Mouse (Mus musculus) hindbrain, embryonic 16.5 days (tissue): ENCODE results near the gene Fcho2. TPM values are rescaled to one million over a fixed set of nuclear protein-coding genes. Genes with fewer than 3 reads are reported as not detected.
A peak's percentile ranks its signal among the peaks of the same experiment; 100 is the strongest.
"Not testable (repeated sequence)": the region's sequence is repeated elsewhere in the genome, so short reads cannot be mapped to it uniquely, and the experiment has no call there.

Experiments used
- ATAC-seq: fragments of 200-750 bp; cut with Nextera tagmentation; 2 replicates; pipeline ENCODE4 v1.8.0; 2017; ENCODE audit warnings: moderate TSS enrichment, moderate library complexity
- H3K27ac ChIP-seq: fragments of 300-500 bp; sonication (generic); 2 replicates; pipeline ENCODE4 v1.5.1; 2014; ENCODE audit warnings: low read depth, mild to moderate bottlenecking, control low read depth, low read length, moderate library complexity
- H3K27me3 ChIP-seq: fragments of 300-500 bp; sonication (generic); replicated peaks from 2 replicates; pipeline ENCODE4 v1.6.1; 2014; ENCODE audit warnings: low read length; ENCODE audit not compliant: control insufficient read depth, insufficient read depth
- H3K36me3 ChIP-seq: fragments of 300-500 bp; sonication (generic); 2 replicates; pipeline ENCODE4 v1.6.1; 2014; ENCODE audit warnings: mild to moderate bottlenecking, low read length, moderate library complexity, mixed read lengths; ENCODE audit not compliant: control insufficient read depth, insufficient read depth
- H3K4me1 ChIP-seq: fragments of 300-500 bp; sonication (generic); 2 replicates; pipeline ENCODE4 v1.6.1; 2014; ENCODE audit warnings: low read depth, low read length; ENCODE audit not compliant: control insufficient read depth, insufficient read depth
- H3K4me2 ChIP-seq: fragments of 300-500 bp; sonication (generic); 2 replicates; pipeline ENCODE4 v1.6.1; 2014; ENCODE audit warnings: mild to moderate bottlenecking, low read length, control low read depth, moderate library complexity
- H3K4me3 ChIP-seq: fragments of 300-500 bp; sonication (generic); 2 replicates; pipeline ENCODE4 v1.5.1; 2014; ENCODE audit warnings: mild to moderate bottlenecking, low read length, control low read depth, moderate library complexity
- H3K9ac ChIP-seq: fragments of 300-500 bp; sonication (generic); 2 replicates; pipeline ENCODE4 v1.6.1; 2014; ENCODE audit warnings: low read depth, mild to moderate bottlenecking, control low read depth, low read length, moderate library complexity
- H3K9me3 ChIP-seq: fragments of 300-500 bp; sonication (generic); 2 replicates; pipeline ENCODE4 v1.6.1; 2014; ENCODE audit warnings: mild to moderate bottlenecking, low read length, moderate library complexity; ENCODE audit not compliant: control insufficient read depth
- whole genome bisulfite sequencing: fragments of 180-500 bp; shearing (Covaris S2); extraction: QIAGEN DNeasy Blood & Tissue Kit; methylation state at CpG from one replicate; pipeline ENCODE4 v1.1.7; 2014; 5-methylcytosine and 5-hydroxymethylcytosine counted together
- polyA plus RNA-seq: library from polyadenylated mRNA; unstranded; fragments of >200 nt; fragmentation: Nextera tagmentation; extraction: Ambion mirVana; gene quantifications from 2 replicates; pipeline ENCODE4 v1.2.1, GENCODE M21; 2015

Gene Fcho2
- polyA plus RNA-seq, 1 experiment from 2014 or later: 21.2 TPM

GRCm38 (mm10) chr13:98829026-98829425 is 13.8 kb upstream of the Fcho2 start:
- H3K4me3 ChIP-seq, H3K27ac ChIP-seq, H3K9me3 ChIP-seq, H3K36me3 ChIP-seq, H3K9ac ChIP-seq, H3K4me1 ChIP-seq, H3K4me2 ChIP-seq, ATAC-seq, H3K27me3 ChIP-seq: not testable (repeated sequence)
- WGBS: 97% methylated on average over 6 of the region's 6 CpGs

DNA sequence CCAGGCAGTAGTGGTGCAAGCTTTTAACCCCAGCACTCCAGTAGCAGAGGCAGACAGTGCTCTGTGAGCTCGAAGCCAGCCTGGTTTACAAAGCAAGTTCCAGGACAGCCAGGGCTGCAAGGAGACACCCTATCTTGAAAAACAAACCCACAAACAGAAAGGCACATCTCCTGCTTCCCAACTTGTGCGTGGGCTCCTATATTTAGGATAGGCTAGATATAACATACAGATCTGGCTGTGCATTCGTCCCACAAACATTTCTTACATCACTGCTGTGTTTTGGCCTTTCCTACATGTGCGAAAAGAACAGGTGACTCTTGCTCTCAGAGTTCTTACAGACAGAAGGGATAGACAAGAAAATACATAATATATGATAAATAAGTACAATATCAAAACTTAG is 10.3 kb upstream of the Fcho2 start:
- ATAC-seq: no peak
- no peaks in the 10 kb centered on the region for H3K36me3 ChIP-seq
- H3K4me2 ChIP-seq: no peak overlapping the region
- no peaks in the 10 kb centered on the region for H3K9me3 ChIP-seq
- H3K27me3 ChIP-seq: no peaks in the 10 kb centered on the region
- H3K9ac ChIP-seq: no peak overlapping the region
- no peaks in the 10 kb centered on the region for H3K4me1 ChIP-seq
- no peak overlapping the region for H3K27ac ChIP-seq
- H3K4me3 ChIP-seq: no peak overlapping the region
- WGBS: 88% methylated on average over 4 of the region's 4 CpGs

- no peak overlapping the region for H3K4me2 ChIP-seq
- 79% methylated on average over 2 of the region's 2 CpGs for WGBS
- no peak for ATAC-seq
These were observed 3.8 kb upstream of the Fcho2 start for GRCm38 (mm10) chr13:98819094-98819493.

GRCm38 (mm10) chr13:98818205-98818604 is 3.0 kb upstream of the Fcho2 start:
- no peak for ATAC-seq
- Histone ChIP-seq H3K27me3 (no peaks in the 10 kb centered on the region), H3K36me3 (no peaks in the 10 kb centered on the region), H3K9me3 (no peaks in the 10 kb centered on the region), H3K4me3 (no peak overlapping the region), H3K4me1 (peaks cover 3% of the 10 kb centered on the region), H3K4me2 (no peak overlapping the region), H3K9ac (no peak overlapping the region), H3K27ac (no peak overlapping the region)
- 60% methylated on average over 4 of the region's 4 CpGs for WGBS

More at GRCm38 (mm10) chr13:98819094-98819493, 3.8 kb upstream of the Fcho2 start:
- Histone ChIP-seq H3K9ac (no peak overlapping the region), H3K36me3 (no peaks in the 10 kb centered on the region), H3K4me3 (no peak overlapping the region), H3K27me3 (no peaks in the 10 kb centered on the region), H3K4me1 (no peaks in the 10 kb centered on the region), H3K27ac (no peak overlapping the region), H3K9me3 (no peaks in the 10 kb centered on the region)

- 56% methylated on average over 4 of the region's 4 CpGs for WGBS
- Histone ChIP-seq H3K36me3 (no peaks in the 10 kb centered on the region), H3K27me3 (no peaks in the 10 kb centered on the region), H3K4me1 (peaks cover 3% of the 10 kb centered on the region), H3K4me2 (no peak overlapping the region), H3K27ac (no peak overlapping the region), H3K4me3 (no peak overlapping the region), H3K9ac (no peak overlapping the region), H3K9me3 (no peaks in the 10 kb centered on the region)
- no peak for ATAC-seq
These were observed 2.5 kb upstream of the Fcho2 start for GRCm38 (mm10) chr13:98817766-98818165.

GRCm38 (mm10) chr13:98816981-98817660 is 1.9 kb upstream of the Fcho2 start:
- H3K9me3 ChIP-seq, H3K9ac ChIP-seq, ATAC-seq, H3K4me2 ChIP-seq, H3K36me3 ChIP-seq, H3K27me3 ChIP-seq, H3K27ac ChIP-seq, H3K4me3 ChIP-seq, H3K4me1 ChIP-seq: not testable (repeated sequence)
- WGBS: 78% methylated on average over 4 of the region's 4 CpGs

DNA sequence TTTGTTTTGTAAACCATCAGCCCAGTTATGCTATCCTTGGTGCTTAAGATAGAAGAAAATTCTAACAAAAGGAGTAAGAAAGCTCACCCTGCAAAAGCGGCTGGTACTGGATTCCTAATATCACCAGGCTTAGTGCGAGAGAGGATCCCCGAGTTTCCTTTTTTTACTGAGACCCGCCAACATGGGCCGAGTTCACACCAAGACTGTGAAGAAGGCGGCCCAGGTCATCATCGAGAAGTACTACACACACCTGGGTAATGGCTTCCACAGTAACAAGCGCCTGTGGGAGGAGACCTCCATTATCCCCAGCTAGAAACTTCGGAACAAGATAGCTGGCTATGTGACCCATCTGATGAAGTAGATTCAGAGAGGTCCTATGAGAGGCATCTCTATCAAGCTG is 1.3 kb upstream of the Fcho2 start:
- Histone ChIP-seq H3K27me3 (no peaks in the 10 kb centered on the region), H3K4me2 (no peak overlapping the region), H3K9ac (no peak overlapping the region), H3K4me1 (peaks cover 7% of the 10 kb centered on the region), H3K4me3 (no peak overlapping the region), H3K27ac (no peak overlapping the region), H3K9me3 (no peaks in the 10 kb centered on the region), H3K36me3 (no peaks in the 10 kb centered on the region)
- ATAC-seq: no peak
- 88% methylated on average over 9 of the region's 9 CpGs for WGBS

GRCm38 (mm10) chr13:98814275-98815040 is 791 bp downstream of the Fcho2 start:
- Histone ChIP-seq H3K27me3 (no peaks in the 10 kb centered on the region), H3K4me1 (peaks cover 7% of the 10 kb centered on the region), H3K4me2 (peak overlapping the region; percentile 59), H3K9me3 (no peaks in the 10 kb centered on the region), H3K4me3 (peak overlapping the region; percentile 83), H3K9ac (peak overlapping the region; percentile 92), H3K27ac (peak overlapping the region; percentile 92), H3K36me3 (no peaks in the 10 kb centered on the region)
- ATAC-seq: peak; percentile 58
- under 1% methylated on average over 68 of the region's 81 CpGs for WGBS

DNA sequence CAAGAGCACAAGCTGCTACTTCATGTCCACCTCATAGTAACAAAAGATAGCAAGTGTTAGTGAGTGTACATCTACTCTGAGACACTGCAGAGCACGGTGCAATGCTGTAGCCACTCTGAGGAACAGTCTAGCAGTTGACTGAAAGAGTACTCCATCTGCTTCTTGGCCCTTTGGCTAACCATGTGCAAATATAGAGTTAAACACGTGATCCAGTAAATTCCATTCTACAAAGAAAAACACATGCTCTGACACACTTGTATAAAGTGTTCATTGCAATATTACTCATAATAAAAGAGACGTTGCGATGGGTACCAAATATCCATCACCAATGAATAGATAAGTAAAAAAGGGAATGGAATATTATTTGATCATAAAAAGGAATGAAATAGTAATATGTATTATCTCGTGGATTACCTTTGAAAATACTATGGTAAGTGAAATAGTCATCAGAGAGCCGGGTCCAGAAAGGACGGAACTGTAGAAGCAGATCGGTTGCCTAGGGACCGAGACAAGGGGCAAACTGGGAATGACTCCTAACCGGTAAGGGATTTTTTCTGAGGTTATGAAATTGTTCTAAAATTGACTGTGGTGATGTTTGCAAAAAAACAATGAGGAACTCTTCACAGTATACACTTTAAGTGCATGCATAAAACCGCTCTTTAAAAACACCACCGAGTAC is 1.5 kb downstream of the Fcho2 start:
- peaks cover 7% of the 10 kb centered on the region for H3K4me1 ChIP-seq
- H3K4me2 ChIP-seq: peak overlapping the region; percentile 59
- H3K27me3 ChIP-seq: no peaks in the 10 kb centered on the region
- WGBS: 22% methylated on average over 12 of the region's 12 CpGs
- no peaks in the 10 kb centered on the region for H3K9me3 ChIP-seq
- H3K9ac ChIP-seq: peak overlapping the region; percentile 92
- peak overlapping the region; percentile 83 for H3K4me3 ChIP-seq
- no peak overlapping the region; the same call in 1 of the 2 replicates for H3K27ac ChIP-seq
- H3K36me3 ChIP-seq: no peaks in the 10 kb centered on the region
- no peak for ATAC-seq
